Mouse (Mus musculus): ENCODE measurements around the gene Vwce.

Vwce gene

DNA sequence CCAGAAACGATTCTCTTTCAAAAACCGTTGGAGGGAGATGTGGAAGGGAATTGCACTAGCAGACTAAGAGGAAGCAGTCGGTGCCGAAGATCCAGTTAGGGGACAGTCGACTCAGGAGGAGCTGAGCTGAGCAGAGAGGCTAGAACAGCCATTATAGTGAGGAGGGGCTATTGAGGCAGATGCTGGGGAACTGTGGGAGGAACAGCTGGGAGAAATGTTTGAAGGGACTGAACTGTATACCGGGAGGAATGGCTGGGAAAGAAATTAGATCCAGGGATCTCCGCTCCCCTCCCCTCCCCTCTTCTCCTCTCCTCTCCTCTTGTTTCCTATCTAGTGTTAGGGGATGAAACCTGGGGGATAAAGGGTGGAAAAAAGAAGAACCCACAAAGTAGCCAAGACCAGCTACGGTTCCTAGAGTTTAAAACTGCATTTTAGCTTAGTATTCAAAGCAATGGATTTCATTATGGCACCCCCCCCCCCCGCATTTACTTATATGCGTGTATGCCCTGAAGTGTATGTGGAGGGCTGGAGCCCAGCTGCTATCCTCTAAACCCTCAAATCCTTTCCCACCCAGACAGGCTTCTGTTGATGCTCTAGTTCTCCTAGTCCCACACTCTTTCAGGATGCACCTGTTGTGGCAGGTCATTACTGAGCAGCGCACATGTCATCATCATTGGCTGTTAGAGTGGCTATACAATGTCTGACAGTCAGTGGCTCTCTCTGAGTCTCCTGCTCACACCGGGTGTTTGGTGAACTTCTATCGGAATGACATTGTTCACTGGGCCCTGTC, 6.8 kb downstream of the Vwce start:
- no peak for DNase-seq (ENCODE audit: low read depth, low spot score)

DNA sequence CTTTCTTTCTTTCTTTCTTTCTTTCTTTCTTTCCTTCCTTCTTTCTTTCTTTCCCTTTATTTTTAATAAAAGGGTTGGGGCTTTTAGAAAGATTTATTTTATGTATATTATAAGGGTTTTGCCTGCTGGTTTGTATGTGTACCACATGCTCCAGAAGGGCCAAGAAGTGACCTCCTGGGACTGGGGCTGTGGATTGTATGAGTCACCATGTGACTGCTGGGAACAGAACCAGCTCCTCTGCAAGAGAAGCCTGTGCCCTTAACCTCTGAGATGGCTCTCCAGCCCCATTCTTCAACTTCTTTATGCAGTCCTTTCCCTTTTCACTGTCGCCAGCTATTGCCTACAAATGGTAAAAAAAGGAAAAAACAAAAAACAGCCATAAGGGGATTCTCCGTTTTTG, 11.6 kb downstream of the Vwce start:
- DNase-seq (ENCODE audit: low read depth, low spot score): no peak

- DNase-seq (ENCODE audit: low read depth, low spot score): no peak
These were observed 14.1 kb downstream of the Vwce start for GRCm38 (mm10) chr19:10648156-10648555.

DNA sequence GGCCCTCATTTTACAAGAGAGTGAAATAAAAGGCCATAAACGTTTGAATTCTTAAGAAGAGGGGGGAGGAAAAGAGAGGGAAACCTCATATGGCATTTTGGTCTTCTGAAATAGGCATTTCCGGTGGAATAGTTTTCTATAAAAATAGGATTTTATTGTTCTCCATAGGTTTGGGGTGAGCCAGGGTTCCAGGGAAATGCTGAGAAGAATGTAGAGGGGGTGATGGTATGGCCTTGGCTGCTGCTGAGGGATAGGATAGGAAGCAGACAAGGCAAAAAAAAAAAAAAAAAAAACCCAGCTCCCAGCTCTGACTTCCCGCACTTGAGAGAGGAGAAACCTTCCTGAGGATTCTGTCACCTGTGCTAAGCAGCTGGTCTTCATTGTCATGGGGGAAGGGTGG, 22.0 kb downstream of the Vwce start:
- no peak for DNase-seq (ENCODE audit: low read depth, low spot score)

- DNase-seq (ENCODE audit: low read depth, low spot score): no peak
These were observed 23.7 kb downstream of the Vwce start for GRCm38 (mm10) chr19:10657742-10658141.

- DNase-seq (ENCODE audit: low read depth, low spot score): no peak
These were observed 24.4 kb downstream of the Vwce start for GRCm38 (mm10) chr19:10658406-10658805.

- no peak for DNase-seq (ENCODE audit: low read depth, low spot score)
These were observed 27.4 kb downstream of the Vwce start for GRCm38 (mm10) chr19:10661373-10661772.

GRCm38 (mm10) chr19:10661919-10662318, 27.9 kb downstream of the Vwce start:
- DNase-seq (ENCODE audit: low read depth, low spot score): no peak

DNA sequence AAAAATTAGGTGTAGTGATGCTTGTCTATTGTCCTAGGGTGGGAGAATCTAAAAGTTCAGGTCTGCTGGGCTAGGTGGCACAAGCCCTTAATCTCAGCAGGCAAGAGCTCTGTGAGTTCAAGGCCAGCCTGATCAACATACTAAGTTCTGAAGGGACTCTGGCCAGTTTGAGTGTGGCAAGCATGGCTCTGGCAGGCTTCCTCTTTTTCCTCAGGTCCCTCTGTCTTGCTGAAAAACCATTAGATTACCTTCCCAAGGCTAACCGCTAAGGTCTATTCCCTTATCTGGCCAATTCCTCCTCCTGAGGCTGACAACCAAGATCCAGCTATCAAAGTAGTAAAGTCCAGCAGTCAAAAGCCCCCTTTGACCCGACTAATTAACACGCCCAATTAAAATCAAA, 28.7 kb downstream of the Vwce start:
- no peak for DNase-seq (ENCODE audit: low read depth, low spot score)

DNA sequence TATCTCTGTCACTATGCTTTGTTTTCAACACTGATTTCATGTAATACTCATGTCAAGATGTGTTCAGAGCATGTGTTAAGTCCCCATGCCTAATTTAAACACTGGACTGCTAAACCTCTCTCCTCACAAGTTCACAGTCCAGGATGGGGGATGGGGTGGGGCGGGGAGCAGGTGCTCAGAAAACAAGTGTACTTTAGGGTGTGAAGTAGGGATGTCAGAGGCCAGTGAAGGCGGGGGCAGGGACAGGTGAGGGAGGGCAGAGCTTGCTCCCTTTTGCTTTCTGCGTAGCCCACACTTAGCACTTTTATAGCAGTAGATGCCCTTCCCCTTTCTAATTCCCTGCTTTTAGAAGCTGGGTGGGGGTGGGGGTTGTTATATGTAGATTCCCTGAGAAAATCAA, 31.1 kb downstream of the Vwce start:
- DNase-seq (ENCODE audit: low read depth, low spot score): no peak

DNA sequence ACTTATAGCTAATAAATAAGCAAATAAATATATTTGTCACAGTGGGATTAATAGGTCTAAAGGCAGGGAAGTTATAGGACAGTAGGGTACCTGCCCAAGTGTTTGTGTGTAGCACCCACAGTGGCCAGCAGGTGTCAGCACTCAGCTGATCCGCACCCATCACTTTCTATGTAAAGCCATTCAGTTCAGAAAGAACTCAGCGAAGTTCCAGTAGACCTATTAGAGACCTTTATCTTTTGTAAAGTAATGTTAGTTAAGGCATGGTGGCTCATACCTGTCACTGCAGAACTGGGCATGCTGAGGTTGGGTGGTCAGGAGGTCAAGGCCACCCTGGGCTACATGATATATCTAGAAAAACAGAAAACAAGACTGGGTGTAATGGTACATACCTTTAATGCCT, 31.5 kb downstream of the Vwce start:
- DNase-seq (ENCODE audit: low read depth, low spot score): peak; percentile 78

GRCm38 (mm10) chr19:10671319-10671718, 37.3 kb downstream of the Vwce start:
- DNase-seq (ENCODE audit: low read depth, low spot score): no peak

- no peak for DNase-seq (ENCODE audit: low read depth, low spot score)
These were observed 37.9 kb downstream of the Vwce start for GRCm38 (mm10) chr19:10671854-10672417.

- DNase-seq (ENCODE audit: low read depth, low spot score): no peak
These were observed 39.3 kb downstream of the Vwce start for GRCm38 (mm10) chr19:10673275-10673674.

DNA sequence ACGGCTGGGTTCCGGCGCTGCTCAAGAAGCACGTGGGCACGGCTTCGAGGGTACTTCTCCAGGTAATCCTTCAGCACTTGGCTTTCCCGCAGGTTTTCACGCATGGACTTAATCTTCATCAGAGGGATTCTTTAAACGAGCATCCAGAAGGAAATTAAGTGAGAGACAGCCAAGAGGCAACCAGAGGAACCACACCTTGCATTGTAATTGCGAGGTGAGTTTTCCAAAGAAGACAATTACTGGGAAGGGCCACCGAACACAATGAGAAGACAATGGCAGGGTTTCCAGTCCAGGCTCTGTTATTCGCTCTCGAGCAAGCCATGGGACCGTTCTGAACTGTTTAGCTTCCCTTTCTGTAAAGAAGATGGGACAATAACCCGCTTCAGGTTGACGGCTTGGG, 42.6 kb downstream of the Vwce start:
- no peak for DNase-seq (ENCODE audit: low read depth, low spot score)

DNA sequence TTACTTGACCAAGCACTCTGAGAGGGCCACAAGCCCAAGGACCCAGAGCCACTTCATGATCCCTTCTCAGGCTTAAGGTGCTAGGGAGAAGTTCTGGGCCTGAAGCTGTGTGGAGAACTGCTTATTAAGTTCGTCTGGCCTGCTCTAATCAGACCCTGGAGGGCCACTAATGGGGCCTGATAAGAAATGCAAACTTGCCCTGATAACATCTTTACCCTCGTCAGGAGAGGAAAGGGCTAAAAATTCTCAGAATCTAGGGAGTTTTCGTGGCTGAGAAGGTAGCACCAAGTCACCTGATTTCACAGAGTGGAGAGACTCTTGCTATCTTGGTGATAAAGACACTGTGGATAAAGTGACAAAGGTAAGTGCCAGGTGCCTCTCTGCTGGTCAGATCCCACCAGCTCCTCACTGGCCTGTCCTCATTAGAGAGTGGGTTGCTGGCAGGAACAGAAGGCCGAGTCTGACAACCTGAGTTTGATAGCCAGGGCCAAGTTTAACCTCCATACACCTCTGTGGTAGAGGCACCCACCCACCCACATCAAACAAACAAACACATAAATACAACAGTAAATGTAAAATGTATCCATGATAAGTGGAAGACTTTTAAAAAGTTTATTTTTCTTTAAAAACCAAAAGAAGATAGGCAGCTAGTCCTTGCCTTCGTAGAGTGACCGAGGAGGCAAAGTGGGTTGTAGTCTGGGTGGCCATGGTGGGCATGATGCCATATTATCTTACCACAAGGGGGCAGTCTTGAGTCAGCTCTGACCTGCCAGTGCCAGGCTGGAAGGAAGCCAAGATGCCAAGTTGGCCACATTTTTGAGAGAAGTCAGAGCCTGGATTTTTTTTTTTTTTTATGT, 44.1 kb downstream of the Vwce start, which contains the start of gene Pga5:
Pga5 (minus strand) TSS at position 157 of the 857 bp plus-strand sequence.
- DNase-seq (ENCODE audit: low read depth, low spot score): peak; percentile 91

GRCm38 (mm10) chr19:10678772-10679067, 44.7 kb downstream of the Vwce start:
- no peak for DNase-seq (ENCODE audit: low read depth, low spot score)

- DNase-seq (ENCODE audit: low read depth, low spot score): no peak
These were observed 47.6 kb downstream of the Vwce start for GRCm38 (mm10) chr19:10681571-10681970.

GRCm38 (mm10) chr19:10685081-10685480, 51.1 kb downstream of the Vwce start:
- DNase-seq (ENCODE audit: low read depth, low spot score): no peak

- DNase-seq (ENCODE audit: low read depth, low spot score): no peak
These were observed 51.7 kb downstream of the Vwce start for GRCm38 (mm10) chr19:10685727-10686126.

GRCm38 (mm10) chr19:10688537-10689352, 54.7 kb downstream of the Vwce start, which contains the start of gene Vps37c:
Vps37c (plus strand) TSS chr19:10688735.
- peak; percentile 96 for DNase-seq (ENCODE audit: low read depth, low spot score)
